Mouse (Mus musculus): Measurements from ENCODE around the gene Morn4.

Gene Morn4

DNA sequence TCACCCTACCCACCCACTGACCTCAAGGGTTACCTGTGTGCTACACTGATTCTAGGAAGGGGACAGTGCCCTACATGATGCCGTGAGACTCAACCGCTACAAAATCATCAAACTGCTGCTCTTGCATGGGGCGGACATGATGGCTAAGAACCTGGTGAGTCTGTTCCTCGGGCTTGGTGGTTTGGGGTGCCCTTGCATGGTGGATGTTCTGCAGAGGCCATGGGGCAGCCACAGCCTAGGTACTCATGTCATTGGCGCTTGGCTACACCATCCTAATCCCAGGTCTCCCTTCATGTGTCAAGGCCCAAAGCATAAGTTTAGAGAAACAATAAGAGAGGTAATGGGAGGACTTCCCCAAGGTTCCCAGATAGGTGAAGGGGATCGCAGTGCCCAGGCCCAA, 42.2 kb downstream of the Morn4 start:
- no peak for DNase-seq (ENCODE audit: low spot score in 2 of 2)

DNA sequence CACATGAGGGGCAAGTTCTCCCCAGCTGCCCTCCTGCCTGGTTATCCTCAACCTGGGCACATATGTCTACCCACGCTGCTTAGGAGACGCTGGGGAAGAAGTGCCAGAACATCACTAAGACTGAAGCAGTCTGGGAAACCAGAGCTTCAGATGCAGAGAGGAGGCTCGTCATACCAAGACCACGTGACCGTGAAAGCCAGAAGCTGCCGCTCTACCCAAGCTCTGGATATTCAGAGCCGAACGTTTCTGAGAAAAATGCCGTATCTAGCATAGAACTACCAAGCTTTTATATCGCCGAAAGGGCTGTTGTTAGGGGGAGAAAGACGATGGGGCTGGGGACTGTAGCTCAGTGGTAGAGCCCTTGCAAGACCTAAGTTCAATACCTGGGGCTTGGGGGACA, 47.8 kb downstream of the Morn4 start:
- DNase-seq (ENCODE audit: low spot score in 2 of 2), result no peak

DNA sequence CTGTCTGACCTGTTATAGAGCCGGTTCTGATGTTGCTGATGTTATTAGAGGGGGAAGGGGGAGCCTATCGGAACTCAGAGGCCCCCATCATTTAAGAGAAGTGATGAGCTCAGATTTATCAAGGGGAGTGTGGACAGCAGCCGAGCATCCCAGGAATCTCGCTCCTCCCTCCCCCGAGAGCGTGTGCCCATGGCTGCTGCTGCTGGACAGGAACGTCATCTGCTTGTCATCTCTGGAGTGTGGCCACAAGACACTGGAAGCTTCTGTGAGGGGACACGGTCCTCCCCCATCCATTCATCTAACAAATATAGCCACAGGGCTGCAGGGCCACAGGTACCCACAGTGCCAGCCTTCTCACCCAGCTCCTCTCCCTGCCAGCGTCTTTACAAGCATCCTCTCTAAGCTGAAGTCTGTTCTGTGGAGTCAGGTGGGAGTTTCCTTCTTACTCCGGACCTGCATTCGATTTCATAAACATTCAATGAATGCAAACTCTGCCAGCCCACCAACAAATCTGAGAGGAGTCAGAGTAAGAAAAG, 48.9 kb downstream of the Morn4 start:
- DNase-seq (ENCODE audit: low spot score in 2 of 2), result no peak

DNA sequence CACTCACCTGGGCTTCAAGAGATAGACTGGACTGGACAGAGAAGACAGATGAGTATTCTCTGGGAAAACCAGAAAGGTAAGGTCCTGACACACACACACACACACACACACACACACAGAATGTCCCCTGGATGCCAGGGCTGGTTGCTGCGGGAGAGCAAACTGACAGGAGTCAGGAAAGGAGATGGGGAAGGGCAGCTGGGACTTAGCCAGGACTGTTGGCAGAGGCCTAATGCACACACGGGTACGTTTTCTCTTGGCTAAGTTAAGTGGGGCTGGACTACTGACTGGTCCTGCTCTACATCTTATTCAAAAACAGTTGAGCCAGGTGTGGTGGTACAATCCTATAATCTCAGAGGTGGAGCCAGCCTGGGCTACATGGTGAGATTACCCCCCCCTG, 49.8 kb downstream of the Morn4 start:
- no peak for DNase-seq (ENCODE audit: low spot score in 2 of 2)

DNA sequence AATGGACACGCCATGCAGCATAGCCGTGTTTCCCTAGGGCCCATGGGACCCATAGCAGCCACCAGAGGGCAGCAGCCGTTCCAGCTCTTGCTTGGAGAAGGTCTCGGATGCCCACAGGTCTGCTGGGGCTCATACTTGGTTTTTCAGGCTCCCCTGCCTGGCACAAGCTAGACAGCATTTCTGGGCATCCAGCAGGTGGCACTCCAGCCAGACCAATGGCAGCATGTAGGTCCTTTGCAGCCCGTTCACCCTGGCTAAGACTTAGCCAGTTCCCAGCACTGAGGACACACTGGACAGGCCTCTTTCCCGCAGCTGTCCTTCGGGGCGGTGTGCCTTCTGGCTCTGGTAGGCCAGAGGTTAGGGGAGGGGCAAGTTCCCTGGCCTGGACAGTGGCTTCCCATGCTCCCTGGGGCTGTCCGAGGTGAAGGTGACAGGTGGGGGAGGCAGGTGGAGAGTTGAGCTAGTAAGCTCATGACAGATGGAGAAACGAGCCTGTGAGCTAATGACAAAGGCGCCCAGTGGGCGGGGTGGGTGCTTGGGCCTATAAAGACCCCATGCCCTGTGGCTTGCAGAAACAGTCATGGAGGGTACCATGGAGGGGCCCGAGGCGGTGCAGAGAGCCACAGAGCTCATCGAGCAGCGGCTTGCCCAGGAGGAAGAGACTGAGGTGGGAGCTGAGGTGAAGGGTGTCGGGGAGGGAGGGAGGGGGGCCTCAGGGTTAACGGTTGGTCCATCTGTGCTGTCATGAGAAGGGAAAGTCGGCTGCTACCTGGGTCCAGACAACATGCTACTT, 50.5 kb downstream of the Morn4 start, which contains the start of gene Ankrd2:
Ankrd2 (plus strand) TSS at position 545 of the 793 bp plus-strand sequence.
- DNase-seq (ENCODE audit: low spot score in 2 of 2), result peak; percentile 70 to 73

DNA sequence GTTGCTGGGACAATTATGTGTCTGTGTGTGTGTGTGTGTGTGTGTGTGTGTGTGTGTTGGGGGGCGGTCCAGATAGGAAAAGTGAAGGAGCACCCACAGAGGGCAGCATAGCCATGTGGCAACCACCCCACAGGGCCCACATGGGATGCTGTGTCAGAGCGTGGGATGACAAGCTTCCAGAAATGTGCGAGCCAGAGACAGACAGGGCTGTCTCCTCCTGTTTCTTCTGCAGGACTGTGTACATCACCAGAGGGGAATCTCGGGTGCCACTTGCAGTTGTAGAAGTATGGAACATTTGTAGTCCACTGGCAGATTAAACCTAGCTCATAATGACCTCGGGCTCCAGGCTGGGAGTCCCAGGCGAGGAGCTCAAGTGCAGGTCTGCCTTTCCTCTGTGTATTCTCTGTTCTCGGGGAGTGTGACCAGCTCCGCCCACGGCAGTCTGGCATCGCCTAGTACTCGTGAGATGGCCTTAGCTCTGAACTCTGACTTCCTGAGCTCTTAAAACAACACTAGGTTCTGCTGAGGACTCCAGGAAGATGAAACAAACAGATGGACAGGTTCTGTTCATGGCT, 51.2 kb downstream of the Morn4 start:
- DNase-seq (ENCODE audit: low spot score in 2 of 2), result no peak

DNA sequence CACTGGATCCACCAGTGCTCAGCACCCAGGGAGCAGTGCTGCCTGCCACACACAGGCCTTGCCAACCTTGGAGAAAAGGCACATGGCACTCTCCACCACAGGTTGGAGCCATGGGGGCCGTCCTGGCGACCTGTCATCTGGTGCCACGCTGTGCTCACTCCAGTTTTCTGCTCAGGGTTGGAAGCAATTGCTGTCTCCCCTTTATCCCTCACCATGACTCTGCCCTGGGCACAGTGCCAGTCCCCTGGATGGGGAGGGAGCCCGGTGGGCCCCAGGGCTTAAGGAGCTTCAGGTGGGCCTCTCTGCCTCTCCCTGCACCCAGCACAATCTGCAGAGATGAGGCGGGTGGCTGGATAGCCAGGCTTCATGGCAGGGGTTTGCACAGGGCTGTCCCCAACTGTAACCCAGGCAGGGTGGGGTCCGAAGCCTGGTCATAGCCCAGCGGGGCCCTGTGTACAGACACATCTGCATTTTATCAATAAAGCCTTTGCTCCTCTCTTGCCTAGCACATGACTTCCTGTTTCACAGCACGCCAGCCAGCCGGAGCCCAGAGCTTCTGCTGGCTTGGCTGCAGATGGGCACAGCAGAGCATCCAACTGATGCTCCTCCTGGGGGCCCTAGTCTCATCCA, 51.9 kb downstream of the Morn4 start:
- no peak for DNase-seq (ENCODE audit: low spot score in 2 of 2)

DNA sequence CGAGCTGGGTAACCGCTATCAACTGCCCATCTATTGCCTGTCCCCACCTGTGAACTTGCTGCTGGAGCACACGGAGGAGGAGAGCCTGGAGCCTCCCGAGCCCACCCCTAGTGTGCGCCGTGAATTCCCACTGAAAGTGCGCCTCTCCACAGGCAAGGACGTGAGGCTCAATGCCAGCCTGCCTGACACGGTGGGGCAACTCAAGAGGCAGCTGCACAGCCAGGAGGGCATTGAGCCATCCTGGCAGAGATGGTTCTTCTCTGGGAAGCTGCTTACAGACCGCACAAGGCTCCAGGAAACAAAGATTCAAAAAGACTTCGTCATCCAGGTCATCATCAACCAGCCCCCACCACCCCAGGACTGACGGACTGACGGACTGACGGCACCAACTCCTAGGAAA, 52.5 kb downstream of the Morn4 start:
- DNase-seq (ENCODE audit: low spot score in 2 of 2), result no peak

DNA sequence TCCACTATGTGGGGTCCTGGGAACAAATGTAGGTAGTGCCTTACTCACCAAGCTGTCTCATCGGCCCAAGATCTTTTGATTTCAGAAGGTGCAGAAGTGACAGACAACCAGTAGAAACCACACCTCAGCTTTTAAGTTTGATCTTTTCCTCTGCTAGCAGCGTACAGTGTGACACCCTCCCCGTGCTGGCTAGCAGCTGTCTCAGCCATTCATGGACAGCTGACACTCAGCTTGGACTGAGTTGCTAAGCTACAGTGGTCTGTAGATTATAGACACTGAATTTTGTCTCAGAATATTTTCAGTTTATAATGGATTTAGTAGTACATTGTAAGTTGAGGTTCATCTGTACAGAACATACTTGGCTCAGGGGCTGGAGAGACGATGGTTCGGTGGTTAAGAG, 55.0 kb downstream of the Morn4 start:
- no peak for DNase-seq (ENCODE audit: low spot score in 2 of 2)

DNA sequence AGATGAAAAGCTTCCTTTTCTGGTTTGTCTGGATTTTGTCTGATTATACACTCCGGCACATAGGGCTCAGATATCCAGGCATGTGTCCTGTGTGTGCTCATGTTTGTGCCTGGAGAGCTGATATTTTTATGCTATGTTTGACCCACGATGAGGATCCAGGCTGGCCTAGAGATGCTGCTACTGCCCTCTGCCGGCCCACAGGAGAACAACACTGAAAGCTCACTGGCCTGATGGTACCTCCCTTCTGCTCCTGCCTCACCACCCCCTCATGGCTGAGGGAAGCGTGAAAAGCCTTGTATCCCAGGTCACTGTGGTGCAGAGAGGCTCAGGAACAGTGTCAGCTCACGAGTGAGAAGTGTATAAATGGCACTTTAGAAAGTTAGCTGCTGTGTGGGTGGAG, 60.0 kb downstream of the Morn4 start:
- DNase-seq (ENCODE audit: low spot score in 2 of 2), result peak; percentile 52 to 76

Measured in frontal cortex, postnatal 14 days (tissue).